Mouse (Mus musculus): ENCODE results near the gene Rpsa.

The Rpsa gene

GRCm38 (mm10) chr9:120114051-120114788, 13.3 kb upstream of the Rpsa start:
- no peak for DNase-seq

DNA sequence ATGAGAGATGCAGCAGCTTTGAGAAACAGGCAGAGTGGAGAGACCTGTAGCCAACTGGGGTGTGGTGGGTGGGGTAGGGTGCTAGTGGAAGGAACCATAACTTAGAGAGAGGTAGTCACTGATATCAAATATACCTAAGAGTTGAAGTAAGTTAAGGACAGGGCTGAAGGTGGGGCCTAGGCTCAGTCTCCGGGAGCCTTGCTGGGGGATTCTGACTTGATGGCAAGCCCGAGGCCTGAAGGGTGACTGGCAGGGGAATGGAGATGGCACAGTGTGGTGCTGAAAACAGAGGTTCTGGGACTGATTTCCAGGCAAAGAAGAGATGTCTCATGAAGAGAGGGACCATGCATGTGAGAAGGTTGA, 12.7 kb upstream of the Rpsa start:
- DNase-seq, result no peak

DNA sequence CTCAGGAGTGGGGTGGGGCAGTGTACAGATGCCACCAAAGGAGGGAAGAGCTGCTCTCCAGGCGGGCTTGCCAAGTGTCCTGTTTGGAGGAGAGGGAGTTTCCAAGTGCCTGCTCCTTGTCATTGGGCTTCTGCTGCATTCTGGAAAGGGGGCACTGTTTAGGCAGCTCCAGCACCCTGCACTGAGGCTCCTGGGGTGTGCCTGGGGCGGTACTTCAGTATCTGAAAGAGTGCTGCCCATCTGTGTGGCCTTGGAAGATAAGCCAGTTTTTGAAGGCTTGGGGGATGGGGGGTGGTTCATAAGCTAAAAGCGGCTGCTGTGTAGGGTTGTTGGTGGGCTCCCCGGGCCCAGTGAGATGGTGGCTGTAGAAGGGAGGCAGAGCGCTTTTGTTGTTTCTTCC, 11.9 kb upstream of the Rpsa start:
- DNase-seq, result no peak

- DNase-seq, result no peak
Observed at GRCm38 (mm10) chr9:120116184-120116624, 11.3 kb upstream of the Rpsa start.

DNA sequence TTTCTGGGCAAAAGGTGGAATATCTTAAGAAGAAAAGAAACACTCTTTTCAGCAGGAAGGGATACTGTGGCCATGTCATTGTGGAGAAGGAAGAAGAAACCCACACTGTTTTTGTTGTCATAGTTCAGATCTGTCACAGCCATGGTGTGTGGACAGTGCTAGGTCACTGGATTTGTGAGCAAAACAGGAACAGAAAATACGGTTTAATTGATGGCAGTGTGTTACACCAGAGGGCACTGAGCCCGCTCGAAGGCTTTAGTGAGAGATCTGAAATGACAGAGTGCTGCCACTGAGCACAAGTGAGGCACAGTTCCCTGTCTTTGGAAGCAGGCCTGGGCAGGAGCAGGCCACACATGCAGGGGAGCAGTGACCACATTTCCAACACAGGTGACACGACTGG, 9.3 kb upstream of the Rpsa start:
- DNase-seq, result no peak

DNA sequence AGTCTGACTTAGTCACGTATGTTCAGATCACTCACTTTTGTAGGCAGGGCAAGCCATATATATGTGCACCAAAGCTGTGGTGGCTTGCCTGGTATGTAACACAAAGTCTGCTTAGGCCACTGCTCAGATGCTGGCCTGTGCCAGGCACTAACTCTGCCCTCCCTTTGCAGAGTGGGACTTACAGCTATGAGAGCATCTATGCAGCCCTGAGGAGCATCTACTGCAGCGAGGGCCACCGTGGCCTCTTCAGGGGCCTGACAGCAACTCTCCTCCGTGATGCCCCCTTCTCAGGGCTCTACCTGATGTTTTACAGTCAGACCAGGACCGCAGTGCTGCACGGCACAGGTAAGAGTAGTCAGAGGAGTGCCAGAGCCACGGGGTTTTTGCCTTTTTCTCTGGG, 7.0 kb upstream of the Rpsa start:
- DNase-seq, result no peak

GRCm38 (mm10) chr9:120126868-120127267, 621 bp upstream of the Rpsa start:
- DNase-seq, result no peak

DNA sequence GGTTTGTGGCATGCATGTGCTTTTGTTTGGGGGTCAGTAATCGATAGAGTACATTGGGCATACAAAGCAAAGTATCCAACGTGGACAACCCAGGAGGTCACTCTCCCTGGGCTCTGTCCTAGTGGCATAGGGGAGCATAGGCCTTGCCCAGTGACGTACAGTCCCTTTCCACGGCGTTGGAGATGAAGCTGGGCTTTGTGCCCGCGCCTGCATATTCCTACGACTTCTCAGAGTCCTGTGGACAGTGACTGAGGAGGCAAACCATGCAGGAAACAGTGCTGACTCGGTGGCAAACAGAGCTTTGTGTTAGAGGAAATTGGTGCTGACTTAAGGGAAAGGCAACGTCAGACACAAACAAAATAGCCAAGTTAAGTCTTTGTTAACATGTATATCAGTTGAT, 1.8 kb downstream of the Rpsa start:
- DNase-seq, result no peak

GRCm38 (mm10) chr9:120131784-120132288, 4.3 kb downstream of the Rpsa start:
- DNase-seq, result no peak

DNA sequence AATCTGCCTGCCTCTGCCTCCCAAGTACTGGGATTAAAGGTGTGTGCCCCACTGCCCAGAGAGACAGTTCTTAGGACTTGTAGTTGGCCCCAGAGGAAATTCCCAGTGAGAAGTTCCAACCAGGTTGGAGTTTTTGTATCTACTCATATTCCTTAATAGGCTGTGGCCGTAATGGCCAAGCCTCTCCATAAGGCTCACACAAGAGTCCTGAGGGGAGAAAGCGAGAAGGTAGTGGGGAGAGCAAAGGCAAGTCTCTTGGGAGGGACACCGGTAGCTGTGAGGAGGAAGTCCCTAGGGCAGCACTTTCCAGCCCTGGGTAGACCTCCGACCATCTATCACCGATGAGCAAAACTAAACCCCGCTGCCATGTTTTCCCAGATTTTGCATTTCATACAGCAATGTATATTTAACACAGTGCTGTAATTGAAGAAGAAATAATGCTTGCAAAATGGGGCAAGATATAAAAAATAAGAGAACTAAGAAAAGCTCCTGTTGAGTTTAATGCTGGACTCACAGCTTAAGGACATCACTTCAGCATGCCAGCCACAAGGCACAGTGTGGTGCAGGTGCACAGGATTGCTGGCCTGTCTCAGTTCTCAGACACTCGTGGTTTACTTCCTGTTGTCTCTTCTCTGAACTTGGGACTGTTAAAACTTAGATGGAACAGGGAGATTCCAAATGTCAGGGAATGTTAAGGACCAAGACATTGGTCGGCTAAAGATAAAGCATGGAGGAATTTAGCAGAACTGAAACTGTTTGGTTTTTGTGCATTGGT, 5.7 kb downstream of the Rpsa start:
- no peak for DNase-seq

- DNase-seq, result no peak
Observed at GRCm38 (mm10) chr9:120133755-120134475, 6.4 kb downstream of the Rpsa start.

GRCm38 (mm10) chr9:120134529-120135160, 7.2 kb downstream of the Rpsa start:
- no peak for DNase-seq

GRCm38 (mm10) chr9:120135454-120135853, 8.0 kb downstream of the Rpsa start:
- DNase-seq, result no peak

GRCm38 (mm10) chr9:120140652-120141051, 13.2 kb downstream of the Rpsa start:
- peak; percentile 58 to 66 for DNase-seq

DNA sequence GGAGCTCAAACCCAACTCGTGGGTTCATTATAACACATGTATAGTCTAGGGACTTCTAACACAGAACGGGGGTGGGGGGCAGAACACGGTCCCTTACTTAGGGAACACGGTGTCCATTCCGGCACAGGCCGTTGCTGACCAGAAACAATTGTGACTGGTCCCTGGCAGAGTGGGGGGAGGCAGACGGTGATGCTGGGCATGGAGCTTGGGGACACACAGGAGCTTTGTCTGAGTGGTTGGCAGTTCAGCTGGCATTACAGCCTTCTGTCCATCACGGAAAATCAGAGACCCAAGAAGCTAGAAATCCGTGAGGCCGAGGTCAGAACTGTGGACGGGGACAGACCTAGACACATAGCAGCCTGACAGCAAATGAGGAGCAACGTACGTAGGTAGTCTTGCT, 17.0 kb downstream of the Rpsa start:
- DNase-seq, result no peak

DNA sequence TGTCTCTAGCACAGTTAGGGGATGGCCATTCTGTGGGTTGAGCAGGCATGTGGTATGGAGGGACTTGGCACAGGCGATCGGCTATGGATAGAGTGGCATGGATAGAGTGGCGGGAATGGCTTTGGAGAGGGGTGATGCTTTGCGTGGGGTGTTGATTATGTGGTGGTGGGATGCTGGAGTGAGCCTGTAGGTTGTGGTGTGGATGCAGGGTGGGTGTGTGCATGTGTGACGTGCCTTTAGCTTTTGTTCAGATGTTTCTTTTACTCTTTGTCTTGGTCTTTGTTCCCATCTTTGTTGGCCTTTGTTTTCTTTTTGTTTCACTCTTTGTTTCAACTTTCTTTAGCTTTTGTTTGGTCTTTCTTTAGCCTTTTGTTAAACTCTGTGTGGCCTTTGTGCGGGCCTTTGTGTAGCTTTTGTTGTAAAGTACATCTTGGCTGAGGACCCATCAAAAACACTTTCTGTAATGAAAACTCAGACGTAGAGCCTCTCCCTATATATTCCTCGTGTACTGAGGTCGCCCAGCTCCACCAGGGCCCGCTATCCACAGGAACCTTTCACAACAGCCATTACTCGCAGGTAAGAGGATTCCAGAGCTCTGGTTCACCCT, 21.8 kb downstream of the Rpsa start, which contains the start of gene Mobp:
TSS of gene Mobp (plus strand) at position 486 of the 607 bp plus-strand sequence.
- no peak for DNase-seq

DNA sequence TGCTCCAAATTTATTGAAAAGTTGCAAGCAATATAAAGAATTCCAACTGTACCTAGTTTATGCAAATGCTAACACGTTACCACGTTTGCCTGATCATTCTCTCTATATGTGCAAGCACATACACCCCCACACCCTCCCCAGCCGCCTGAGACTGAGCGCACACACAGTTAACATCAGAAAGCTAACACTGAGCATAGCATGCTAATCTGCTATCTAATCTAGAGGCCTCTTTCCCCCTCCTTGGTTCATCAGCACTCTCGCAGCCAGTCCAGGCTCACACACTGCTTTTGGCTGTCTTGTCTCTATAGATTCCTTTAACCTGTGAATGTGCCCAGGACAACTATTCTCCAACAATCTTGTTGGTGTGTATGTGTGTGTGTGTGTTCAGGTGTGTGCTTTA, 23.7 kb downstream of the Rpsa start:
- no peak for DNase-seq

GRCm38 (mm10) chr9:120151906-120152399, 24.5 kb downstream of the Rpsa start:
- DNase-seq, result no peak

GRCm38 (mm10) chr9:120158047-120158446, 30.6 kb downstream of the Rpsa start:
- DNase-seq, result no peak

GRCm38 (mm10) chr9:120163862-120164261, 36.4 kb downstream of the Rpsa start:
- no peak for DNase-seq

DNA sequence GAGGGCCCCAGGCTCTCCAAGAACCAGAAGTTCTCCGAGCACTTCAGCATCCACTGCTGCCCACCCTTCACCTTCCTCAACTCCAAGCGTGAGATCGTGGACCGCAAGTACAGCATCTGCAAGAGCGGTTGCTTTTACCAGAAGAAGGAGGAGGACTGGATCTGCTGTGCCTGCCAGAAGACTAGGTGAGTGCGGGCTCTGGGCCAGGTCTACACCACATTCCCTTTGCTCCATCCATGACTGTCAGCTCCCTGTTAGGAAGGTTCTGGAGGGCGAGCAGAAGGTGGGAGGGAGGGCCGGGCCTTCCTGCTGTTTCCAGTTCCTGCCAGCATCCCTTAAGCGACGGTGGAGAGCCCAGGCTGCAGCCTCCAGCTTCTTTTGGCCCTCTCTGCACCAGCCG, 40.3 kb downstream of the Rpsa start:
- no peak for DNase-seq

DNA sequence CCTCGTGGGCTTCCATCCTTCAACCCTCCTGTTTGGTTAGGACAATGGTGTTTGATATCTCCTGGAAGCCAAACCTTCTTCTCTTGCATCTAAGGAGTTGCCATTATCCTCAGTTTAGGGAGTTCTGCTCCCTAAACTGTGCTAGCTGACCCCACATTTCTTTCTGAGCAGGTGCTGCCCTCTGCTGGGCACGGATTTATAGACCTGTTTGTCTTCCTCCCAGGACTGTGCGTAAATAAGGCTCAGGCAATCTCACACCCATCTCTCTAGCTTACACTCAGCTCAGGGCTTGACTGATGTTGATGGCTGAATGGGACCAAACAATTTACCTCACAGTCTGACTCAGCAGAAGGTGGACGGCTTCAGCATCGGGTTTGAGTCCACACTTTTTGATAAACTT, 43.8 kb downstream of the Rpsa start:
- DNase-seq, result peak; percentile 61 to 70
